Mouse (Mus musculus) lung, adult 2 months (tissue): ENCODE measurements around the gene Agap3.

ENCODE experiments used
- CTCF ChIP-seq: fragments of 200-500 bp; IDR thresholded peaks from 2 replicates; pipeline ENCODE4 v1.5.1; 2011; ENCODE audit warnings: mild to moderate bottlenecking, low read length, control low read depth; ENCODE audit not compliant: insufficient read depth
- POLR2A ChIP-seq: fragments of 200-500 bp; IDR thresholded peaks from 2 replicates; pipeline ENCODE4 v1.6.1; 2011; ENCODE audit warnings: low read depth, mild to moderate bottlenecking, control low read depth, low read length, borderline replicate concordance; ENCODE audit errors: extremely low read depth

DNA sequence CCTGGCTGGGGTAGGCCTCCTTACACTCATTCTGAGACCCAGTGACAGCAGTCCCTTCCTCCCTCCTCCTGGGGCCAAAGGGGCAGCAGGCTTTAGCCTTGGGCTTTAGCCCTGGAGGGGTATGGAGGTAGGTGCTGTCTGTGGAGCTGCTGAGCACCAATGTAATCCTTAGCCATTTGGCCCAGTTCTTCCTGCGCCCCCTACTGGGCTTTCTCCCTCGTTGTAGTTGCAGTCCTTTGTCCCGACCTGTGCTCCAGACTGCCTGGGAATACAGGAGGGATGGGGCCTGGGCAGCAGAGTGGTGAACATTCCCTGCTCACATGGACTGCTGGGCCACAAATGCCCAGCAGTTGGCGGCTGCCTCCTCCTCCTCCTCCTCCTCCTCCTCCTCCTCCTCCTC is 29.7 kb downstream of the Agap3 start:
- no peak for TF ChIP-seq POLR2A
- peak; percentile 66 for TF ChIP-seq CTCF
